Mouse (Mus musculus) ES-E14 (cell line): ENCODE results near the gene Ehmt2.

ENCODE experiments used
- CHD2 ChIP-seq: IDR thresholded peaks from 2 replicates; pipeline ENCODE4 v1.6.1; 2014; ENCODE audit warnings: mild to moderate bottlenecking, low read depth, low read length, inconsistent platforms
- HCFC1 ChIP-seq: IDR thresholded peaks from 2 replicates; pipeline ENCODE4 v1.6.1; 2012; ENCODE audit warnings: low read length, inconsistent platforms, borderline replicate concordance; ENCODE audit not compliant: insufficient read depth
- MAFK ChIP-seq: IDR thresholded peaks from 2 replicates; pipeline ENCODE4 v1.6.1; 2014; ENCODE audit warnings: mild to moderate bottlenecking, low read depth, low read length, inconsistent platforms; ENCODE audit not compliant: insufficient read depth
- ZC3H11A ChIP-seq: IDR thresholded peaks from 2 replicates; pipeline ENCODE4 v1.6.1; 2012; ENCODE audit warnings: low read depth, mild to moderate bottlenecking, inconsistent platforms, low read length, borderline replicate concordance
- ZNF384 ChIP-seq: IDR thresholded peaks from 2 replicates; pipeline ENCODE4 v1.6.1; 2012; ENCODE audit warnings: low read depth, low read length, inconsistent platforms

GRCm38 (mm10) chr17:34899890-34900243 lies 1.6 kb downstream of the Ehmt2 start:
- no peak for TF ChIP-seq ZC3H11A
- TF ChIP-seq MAFK, result no peak
- peak; percentile 82 for TF ChIP-seq ZNF384
- TF ChIP-seq HCFC1, result no peak
- no peak for TF ChIP-seq CHD2
